Mouse (Mus musculus) kidney, embryonic 14.5 days (tissue): ENCODE data around the gene Tmem260. TPM values are rescaled to one million over a fixed set of nuclear protein-coding genes. Genes with fewer than 3 reads are reported as not detected.

Source experiments
- ATAC-seq: fragments of 200-750 bp; cut with Nextera tagmentation; 2 replicates; pipeline ENCODE4 v1.8.0; 2017; ENCODE audit warnings: moderate number of reproducible peaks, mild to moderate bottlenecking, moderate TSS enrichment, moderate library complexity; ENCODE audit not compliant: low FRiP score, low TSS enrichment
- H3K27ac ChIP-seq: fragments of 300-500 bp; sonication (generic); 2 replicates; pipeline ENCODE4 v1.5.1; 2014; ENCODE audit warnings: low read depth, mild to moderate bottlenecking, low read length, moderate library complexity, mixed read lengths
- H3K27me3 ChIP-seq: fragments of 300-500 bp; sonication (generic); 2 replicates; pipeline ENCODE4 v1.6.1; 2014; ENCODE audit warnings: mild to moderate bottlenecking, low read length; ENCODE audit not compliant: control insufficient read depth, insufficient read depth
- H3K36me3 ChIP-seq: fragments of 300-500 bp; sonication (generic); 2 replicates; pipeline ENCODE4 v1.6.1; 2014; ENCODE audit warnings: low read length, mixed read lengths; ENCODE audit not compliant: control insufficient read depth, insufficient read depth
- H3K4me1 ChIP-seq: fragments of 300-500 bp; sonication (generic); 2 replicates; pipeline ENCODE4 v1.6.1; 2014; ENCODE audit warnings: low read length, mixed read lengths; ENCODE audit not compliant: control insufficient read depth, insufficient read depth
- H3K4me2 ChIP-seq: fragments of 300-500 bp; sonication (generic); replicated peaks from 2 replicates; pipeline ENCODE4 v1.6.1; 2014; ENCODE audit warnings: low read depth, mild to moderate bottlenecking, low read length
- H3K4me3 ChIP-seq: fragments of 300-500 bp; sonication (generic); 2 replicates; pipeline ENCODE4 v1.5.1; 2014; ENCODE audit warnings: mild to moderate bottlenecking, low read length
- H3K9ac ChIP-seq: fragments of 300-500 bp; sonication (generic); 2 replicates; pipeline ENCODE4 v1.6.1; 2014; ENCODE audit warnings: low read depth, mild to moderate bottlenecking, low read length, moderate library complexity
- H3K9me3 ChIP-seq: fragments of 300-500 bp; sonication (generic); 2 replicates; pipeline ENCODE4 v1.6.1; 2016; ENCODE audit warnings: low read length; ENCODE audit not compliant: control insufficient read depth
- WGBS: fragments of 180-500 bp; shearing (Covaris S2); extraction: QIAGEN DNeasy Blood & Tissue Kit; methylation state at CpG from one replicate; pipeline ENCODE4 v1.1.7; 2014; 5-methylcytosine and 5-hydroxymethylcytosine counted together
- polyA plus RNA-seq: library from polyadenylated mRNA; unstranded; fragments of >200 nt; fragmentation: Nextera tagmentation; extraction: Ambion mirVana; gene quantifications from 2 replicates; pipeline ENCODE4 v1.2.1, GENCODE M21; 2014

Gene Tmem260
- polyA plus RNA-seq = 14.2 and 23.6 TPM in 2 replicates

DNA sequence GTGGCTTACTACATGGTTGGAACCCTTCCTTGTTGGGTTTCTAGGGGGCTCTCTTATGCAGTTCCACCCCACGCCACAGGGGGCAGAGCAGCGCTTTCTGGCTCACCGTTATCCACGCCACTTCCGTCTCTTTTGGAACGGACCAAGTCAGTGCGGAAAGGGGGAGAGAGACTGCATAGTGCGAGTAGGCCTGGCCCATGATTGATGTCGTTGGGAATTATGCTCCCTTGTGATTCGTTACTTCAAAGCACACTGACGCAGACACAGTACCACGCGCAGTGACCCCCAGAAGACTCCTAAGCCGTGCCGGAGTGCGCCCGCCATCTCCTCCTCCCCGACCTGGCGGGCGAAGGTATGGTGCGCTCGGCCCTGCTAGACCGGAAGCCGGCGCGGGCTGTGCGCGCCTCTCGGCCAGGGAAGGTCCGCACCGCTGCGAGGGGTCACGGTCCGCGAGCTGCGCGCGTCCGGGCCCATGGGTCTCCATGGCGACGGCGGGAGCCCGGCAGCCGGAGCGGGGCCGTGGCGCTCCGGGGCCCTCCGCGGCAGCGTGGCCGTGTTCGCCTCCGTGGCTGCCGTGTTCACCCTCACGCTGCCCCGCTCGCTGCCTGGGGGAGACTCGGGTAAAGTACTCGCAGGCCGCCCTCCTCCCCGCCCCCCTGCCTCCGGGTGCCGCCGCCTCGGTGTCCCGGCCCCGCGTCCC is at the start of gene Tmem260:
TSS of gene Tmem260 (plus strand) at position 141 of the 700 bp plus-strand sequence.
- H3K9me3 ChIP-seq = no peaks in the 10 kb centered on the region
- peak; percentile 99 for ATAC-seq
- H3K9ac ChIP-seq = peak within 1 kb of the TSS; percentile 92
- peak within 1 kb of the TSS; percentile 59 for H3K4me2 ChIP-seq
- under 1% methylated on average over 62 of the region's 69 CpGs for WGBS
- peaks cover 7% of the 10 kb centered on the region; the same call in 1 of the 2 replicates for H3K4me1 ChIP-seq
- H3K4me3 ChIP-seq = peak within 1 kb of the TSS; percentile 96
- H3K27ac ChIP-seq = peak within 1 kb of the TSS; percentile 79; the same call in 1 of the 2 replicates
- no peaks in the 10 kb centered on the region for H3K27me3 ChIP-seq
- no peaks in the 10 kb centered on the region for H3K36me3 ChIP-seq

DNA sequence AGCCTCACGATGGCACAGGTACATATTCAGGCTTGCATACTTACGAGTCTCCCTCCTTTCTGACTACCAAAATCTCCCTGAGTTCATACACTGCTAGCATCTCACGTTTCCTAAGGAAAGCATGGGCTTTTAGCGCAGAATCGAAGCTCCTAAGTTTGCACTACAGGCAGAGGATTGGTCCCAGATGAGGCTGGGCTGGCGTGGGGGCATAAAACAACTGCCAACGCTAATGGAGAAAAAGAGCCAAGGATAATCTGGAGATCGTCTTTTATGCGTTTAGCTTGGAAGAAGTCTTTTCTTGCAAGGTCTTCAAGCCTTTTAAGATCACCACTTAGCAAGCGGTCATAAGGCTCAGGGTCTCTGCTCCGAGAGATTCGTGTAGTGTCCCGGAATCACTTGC is 39.8 kb upstream of the Tmem260 start:
- Histone ChIP-seq H3K27ac (no peak overlapping the region), H3K9me3 (no peaks in the 10 kb centered on the region), H3K4me1 (no peaks in the 10 kb centered on the region), H3K4me3 (no peak overlapping the region), H3K4me2 (no peak overlapping the region), H3K9ac (no peak overlapping the region), H3K27me3 (no peaks in the 10 kb centered on the region), H3K36me3 (no peaks in the 10 kb centered on the region)
- WGBS = 89% methylated on average over 13 of the region's 13 CpGs
- ATAC-seq = no peak

DNA sequence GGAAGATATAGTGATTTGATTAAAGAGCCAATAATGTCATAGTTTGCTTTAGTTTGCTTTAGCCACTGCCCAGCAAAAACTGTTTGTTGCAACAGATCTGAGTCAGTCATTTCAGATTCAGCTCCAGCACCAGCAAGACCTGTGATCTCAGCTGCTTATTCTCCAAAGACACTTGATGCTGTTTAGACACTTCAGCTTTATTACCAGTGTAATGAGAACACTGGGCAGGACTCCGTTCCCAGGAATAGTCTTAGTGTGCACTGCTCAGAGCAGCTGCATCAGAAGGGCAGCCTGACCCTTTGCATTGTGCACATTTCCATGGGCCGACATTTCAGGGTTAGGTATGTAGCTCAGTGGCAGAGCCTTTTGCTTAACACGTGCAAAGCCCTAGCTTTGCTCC is 28.9 kb upstream of the Tmem260 start:
- H3K27ac ChIP-seq = no peak overlapping the region
- H3K27me3 ChIP-seq = no peaks in the 10 kb centered on the region
- ATAC-seq = no peak
- 67% methylated on average over 3 of the region's 3 CpGs for WGBS
- H3K36me3 ChIP-seq = no peaks in the 10 kb centered on the region
- no peaks in the 10 kb centered on the region for H3K9me3 ChIP-seq
- no peak overlapping the region for H3K4me3 ChIP-seq
- no peak overlapping the region for H3K9ac ChIP-seq
- H3K4me2 ChIP-seq = no peak overlapping the region
- 0 out of 2 replicates have a peak, but pooled peaks cover 2% of the 10 kb centered on the region for H3K4me1 ChIP-seq

DNA sequence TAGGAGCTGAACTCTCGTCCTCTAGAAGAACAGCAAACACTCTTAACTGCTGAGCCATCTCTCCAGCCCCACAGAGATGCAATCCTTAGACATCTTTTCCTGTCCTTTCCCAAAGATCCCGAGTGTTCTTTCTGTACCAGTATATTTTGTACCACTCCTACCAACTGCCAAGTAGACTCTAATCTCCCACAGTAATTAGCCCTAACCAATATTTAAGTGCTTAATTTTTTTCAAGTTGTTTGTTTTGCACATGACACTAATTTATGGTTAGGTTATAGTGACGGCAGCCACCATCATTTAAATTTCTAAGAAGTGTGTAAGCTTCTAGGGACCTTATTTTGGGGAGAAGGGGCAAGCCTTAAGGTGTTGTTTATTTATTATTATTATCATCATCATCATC is 27.7 kb upstream of the Tmem260 start:
- no peaks in the 10 kb centered on the region for H3K27me3 ChIP-seq
- no peak overlapping the region for H3K4me3 ChIP-seq
- no peak overlapping the region for H3K4me2 ChIP-seq
- H3K4me1 ChIP-seq = 0 out of 2 replicates have a peak, but pooled peaks cover 5% of the 10 kb centered on the region
- no peaks in the 10 kb centered on the region for H3K36me3 ChIP-seq
- no peak for ATAC-seq
- H3K9me3 ChIP-seq = no peaks in the 10 kb centered on the region
- WGBS = 48% methylated on average over 3 of the region's 3 CpGs
- H3K27ac ChIP-seq = no peak overlapping the region
- H3K9ac ChIP-seq = no peak overlapping the region

DNA sequence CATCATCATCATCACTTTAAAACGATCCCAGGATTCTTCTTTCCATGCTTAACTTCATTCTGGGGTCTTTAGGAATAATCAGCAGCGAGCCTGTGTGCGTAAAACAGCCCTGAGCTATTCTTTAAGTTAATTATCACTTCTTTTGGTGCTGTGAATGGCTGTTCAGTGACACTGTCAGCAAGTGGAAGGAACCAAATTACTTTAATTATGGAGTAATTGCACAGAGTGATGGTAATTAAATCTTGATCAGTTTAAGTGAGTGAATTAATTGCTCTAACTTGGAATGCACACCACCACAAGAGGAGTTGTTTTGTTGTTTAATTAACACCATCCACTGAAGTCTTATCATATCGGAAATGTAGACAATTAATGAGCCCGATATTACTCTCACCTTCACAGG is 27.3 kb upstream of the Tmem260 start:
- Histone ChIP-seq H3K9me3 (no peaks in the 10 kb centered on the region), H3K4me2 (no peak overlapping the region), H3K4me3 (no peak overlapping the region), H3K36me3 (no peaks in the 10 kb centered on the region), H3K27me3 (no peaks in the 10 kb centered on the region), H3K4me1 (0 out of 2 replicates have a peak, but pooled peaks cover 5% of the 10 kb centered on the region), H3K9ac (no peak overlapping the region), H3K27ac (no peak overlapping the region)
- WGBS = 69% methylated on average over 5 of the region's 5 CpGs
- no peak for ATAC-seq

DNA sequence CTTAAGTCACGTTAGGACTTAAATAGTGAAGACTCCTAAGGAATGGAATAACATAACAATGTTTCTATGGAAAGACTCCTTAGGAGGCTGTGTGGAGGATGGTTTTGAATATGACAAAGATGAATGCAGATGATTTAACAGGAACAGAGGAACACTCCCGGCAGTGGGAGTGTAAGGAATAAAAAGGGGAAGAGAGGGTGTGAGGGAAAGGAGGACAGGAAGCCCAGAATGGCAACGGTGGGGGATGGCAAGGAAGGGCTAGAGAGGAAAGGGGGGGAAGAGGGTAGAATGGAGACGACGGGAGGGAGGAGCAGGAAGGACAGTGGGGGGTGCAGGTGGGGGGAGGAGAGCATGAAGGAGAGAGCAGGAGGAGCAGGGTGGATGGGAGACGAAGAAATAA is 24.4 kb upstream of the Tmem260 start:
- 13% methylated on average over 6 of the region's 6 CpGs for WGBS
- no peaks in the 10 kb centered on the region for H3K27me3 ChIP-seq
- no peaks in the 10 kb centered on the region for H3K9me3 ChIP-seq
- H3K36me3 ChIP-seq = no peaks in the 10 kb centered on the region
- no peak overlapping the region for H3K27ac ChIP-seq
- H3K4me1 ChIP-seq = 0 out of 2 replicates have a peak, but pooled peaks cover 5% of the 10 kb centered on the region
- H3K9ac ChIP-seq = no peak overlapping the region
- H3K4me2 ChIP-seq = peak overlapping the region; percentile 36
- no peak overlapping the region; the same call in 1 of the 2 replicates for H3K4me3 ChIP-seq
- no peak for ATAC-seq

DNA sequence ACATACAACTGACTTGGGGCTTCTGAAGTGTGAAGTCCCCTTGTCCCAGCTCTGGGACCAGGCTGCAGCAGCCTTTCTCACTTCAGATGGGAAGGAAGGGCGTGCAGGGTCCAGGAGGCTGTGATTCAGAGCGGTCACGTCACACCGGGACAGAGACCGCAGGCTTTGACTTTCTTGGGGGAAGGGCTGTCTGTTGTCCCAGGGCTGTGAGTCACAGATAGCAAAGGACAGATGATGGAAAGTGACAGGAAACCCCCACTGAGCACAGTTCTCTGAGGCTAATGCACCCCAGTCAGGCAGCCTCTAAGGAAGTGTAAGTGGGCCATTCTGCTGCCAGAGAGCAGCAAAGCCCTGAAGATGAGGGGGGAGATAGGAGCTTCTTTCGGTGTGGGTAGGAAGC is 23.9 kb upstream of the Tmem260 start:
- no peaks in the 10 kb centered on the region for H3K27me3 ChIP-seq
- H3K9me3 ChIP-seq = no peaks in the 10 kb centered on the region
- no peak overlapping the region; the same call in 1 of the 2 replicates for H3K4me3 ChIP-seq
- 10% methylated on average over 6 of the region's 6 CpGs for WGBS
- H3K27ac ChIP-seq = no peak overlapping the region
- H3K36me3 ChIP-seq = no peaks in the 10 kb centered on the region
- peak overlapping the region; percentile 36 for H3K4me2 ChIP-seq
- H3K4me1 ChIP-seq = 0 out of 2 replicates have a peak, but pooled peaks cover 5% of the 10 kb centered on the region
- no peak for ATAC-seq
- H3K9ac ChIP-seq = no peak overlapping the region

DNA sequence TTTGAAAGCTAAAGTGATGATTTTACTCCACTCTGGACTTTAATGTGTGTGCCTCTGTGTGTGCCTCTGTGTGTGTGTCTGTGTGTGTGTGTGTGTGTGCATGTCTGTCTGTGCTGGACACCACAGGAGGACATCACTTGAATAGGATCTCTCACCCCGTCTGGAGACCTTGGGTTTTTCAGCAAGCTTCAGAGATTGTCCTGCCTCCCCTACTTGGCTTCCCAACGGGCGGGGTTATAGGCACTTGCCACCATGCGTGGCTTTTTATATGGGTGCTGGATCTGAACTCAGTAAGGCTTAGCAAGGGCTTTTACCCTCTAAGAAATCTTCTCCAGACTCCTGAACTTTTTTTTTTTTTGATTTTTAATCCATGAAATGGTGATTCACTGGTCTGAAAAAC is 23.5 kb upstream of the Tmem260 start:
- WGBS = 43% methylated on average over 4 of the region's 4 CpGs
- Histone ChIP-seq H3K9me3 (no peaks in the 10 kb centered on the region), H3K36me3 (no peaks in the 10 kb centered on the region), H3K4me3 (no peak overlapping the region), H3K4me2 (no peak overlapping the region), H3K27me3 (no peaks in the 10 kb centered on the region), H3K4me1 (0 out of 2 replicates have a peak, but pooled peaks cover 5% of the 10 kb centered on the region), H3K27ac (no peak overlapping the region), H3K9ac (no peak overlapping the region)
- no peak for ATAC-seq

DNA sequence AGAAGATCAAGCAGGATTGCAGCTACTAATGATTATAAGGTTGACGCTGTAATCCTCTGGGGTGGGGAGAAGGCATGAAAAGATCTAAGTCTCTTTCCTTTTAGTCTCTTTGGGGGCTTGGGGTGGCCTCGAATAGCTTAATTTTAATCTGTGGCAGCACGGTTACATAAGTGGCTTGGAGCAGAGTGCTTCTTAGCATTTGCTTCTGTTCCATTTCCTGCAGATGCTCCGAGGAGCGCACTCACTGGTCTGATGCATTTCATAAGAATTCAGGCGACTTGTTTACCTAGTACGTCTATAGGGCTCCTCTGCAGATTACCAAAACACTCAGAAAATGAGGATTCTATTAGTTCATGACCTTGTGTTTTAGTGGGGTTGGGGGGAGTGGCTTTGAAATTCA is 23.0 kb upstream of the Tmem260 start:
- Histone ChIP-seq H3K27ac (no peak overlapping the region), H3K4me2 (no peak overlapping the region), H3K36me3 (no peaks in the 10 kb centered on the region), H3K4me1 (0 out of 2 replicates have a peak, but pooled peaks cover 5% of the 10 kb centered on the region), H3K9me3 (no peaks in the 10 kb centered on the region), H3K4me3 (no peak overlapping the region), H3K9ac (no peak overlapping the region), H3K27me3 (no peaks in the 10 kb centered on the region)
- 61% methylated on average over 7 of the region's 7 CpGs for WGBS
- no peak for ATAC-seq
